Mouse (Mus musculus) ES-Bruce4 (cell line): ENCODE results near the gene Cidec.

ENCODE experiments used
- CTCF ChIP-seq: IDR thresholded peaks from one replicate; pipeline ENCODE4 v1.8.1; 2011; ENCODE audit warnings: low read depth, low read length
- POLR2A ChIP-seq: IDR thresholded peaks from one replicate; pipeline ENCODE4 v1.8.1; 2011; ENCODE audit warnings: low read length; ENCODE audit not compliant: insufficient read depth

DNA sequence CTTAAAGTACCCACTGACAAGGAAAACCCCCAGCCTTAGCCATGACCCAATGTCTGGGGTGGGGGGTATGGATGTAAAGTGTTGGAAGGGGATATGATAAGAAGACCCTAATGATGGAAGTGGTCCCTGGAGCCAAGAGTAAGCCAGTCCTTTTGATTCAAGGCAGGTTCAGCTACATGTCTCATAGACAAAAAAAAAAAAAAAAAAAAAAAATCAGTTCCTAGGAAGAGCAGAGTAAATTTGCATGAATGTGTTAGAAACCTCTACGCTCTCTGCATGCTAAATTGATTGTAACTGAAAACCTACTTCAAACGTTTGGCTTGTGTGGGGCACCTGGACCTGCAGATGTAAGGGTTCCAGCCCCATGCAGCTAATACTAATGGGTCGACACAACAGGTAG, 3.8 kb downstream of the Cidec start:
- TF ChIP-seq POLR2A (no peak), CTCF (no peak)
